Mouse (Mus musculus) midbrain, embryonic 15.5 days (tissue): ENCODE measurements around the gene Hnf4a. TPM values are rescaled to one million over a fixed set of nuclear protein-coding genes. Genes with fewer than 3 reads are reported as not detected.

ENCODE experiments used
- ATAC-seq: fragments of 200-750 bp; cut with Nextera tagmentation; replicated peaks from 2 replicates; pipeline ENCODE4 v1.8.0; 2017; ENCODE audit warnings: moderate TSS enrichment
- H3K27ac ChIP-seq: fragments of 300-500 bp; sonication (generic); 2 replicates; pipeline ENCODE4 v1.5.1; 2015; ENCODE audit warnings: mild to moderate bottlenecking, inconsistent platforms
- H3K27me3 ChIP-seq: fragments of 300-500 bp; sonication (generic); replicated peaks from 2 replicates; pipeline ENCODE4 v1.6.1; 2015; ENCODE audit warnings: inconsistent platforms
- H3K36me3 ChIP-seq: fragments of 300-500 bp; sonication (generic); replicated peaks from 2 replicates; pipeline ENCODE4 v1.6.1; 2015; ENCODE audit warnings: inconsistent platforms
- H3K4me1 ChIP-seq: fragments of 300-500 bp; sonication (generic); 2 replicates; pipeline ENCODE4 v1.6.1; 2015; ENCODE audit warnings: inconsistent platforms
- H3K4me2 ChIP-seq: fragments of 300-500 bp; sonication (generic); 2 replicates; pipeline ENCODE4 v1.6.1; 2015; ENCODE audit warnings: inconsistent platforms, mild to moderate bottlenecking, moderate library complexity
- H3K4me3 ChIP-seq: fragments of 300-500 bp; sonication (generic); 2 replicates; pipeline ENCODE4 v1.5.1; 2015; ENCODE audit warnings: mild to moderate bottlenecking, inconsistent platforms
- H3K9ac ChIP-seq: fragments of 300-500 bp; sonication (generic); 2 replicates; pipeline ENCODE4 v1.6.1; 2015; ENCODE audit warnings: mild to moderate bottlenecking, inconsistent platforms
- H3K9me3 ChIP-seq: fragments of 300-500 bp; sonication (generic); 2 replicates; pipeline ENCODE4 v1.6.1; 2016; ENCODE audit warnings: inconsistent platforms
- WGBS: fragments of 180-500 bp; shearing (Covaris S2); methylation state at CpG from one replicate; pipeline ENCODE4 v1.1.7; 2015; ENCODE audit warnings: mixed read lengths; 5-methylcytosine and 5-hydroxymethylcytosine counted together
- polyA plus RNA-seq: library from polyadenylated mRNA; unstranded; fragments of >200 nt; fragmentation: Nextera tagmentation; extraction: Ambion mirVana; gene quantifications from 2 replicates; pipeline ENCODE4 v1.2.1, GENCODE M21; 2015

Hnf4a gene
- polyA plus RNA-seq, 1 experiment from 2014 or later = not detected

DNA sequence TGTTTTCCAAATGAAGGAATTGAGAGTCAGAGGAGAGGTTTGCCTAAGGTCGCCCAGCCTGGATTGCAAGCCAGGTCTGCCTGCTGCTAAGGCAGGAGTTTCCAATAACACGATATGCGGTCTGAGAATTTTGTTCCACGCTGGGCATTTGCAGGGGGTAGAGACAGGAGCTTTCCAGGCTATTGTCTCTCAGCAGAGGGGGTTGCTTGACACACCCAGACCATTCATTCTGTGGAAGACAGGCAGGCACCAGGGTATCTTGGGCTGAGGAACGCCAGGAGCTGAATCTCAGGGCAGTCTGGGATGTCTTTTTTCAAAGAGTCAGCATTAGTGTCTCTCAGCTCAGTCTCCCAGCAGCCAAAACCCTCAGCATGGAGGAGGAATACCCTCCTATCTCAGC is 13.6 kb upstream of the Hnf4a start:
- Histone ChIP-seq H3K4me3 (no peak overlapping the region), H3K27me3 (no peaks in the 10 kb centered on the region), H3K4me1 (no peaks in the 10 kb centered on the region), H3K27ac (no peak overlapping the region), H3K9ac (no peak overlapping the region), H3K4me2 (no peak overlapping the region), H3K9me3 (no peaks in the 10 kb centered on the region), H3K36me3 (no peaks in the 10 kb centered on the region)
- no peak for ATAC-seq
- 15% methylated on average over 5 of the region's 5 CpGs for WGBS

DNA sequence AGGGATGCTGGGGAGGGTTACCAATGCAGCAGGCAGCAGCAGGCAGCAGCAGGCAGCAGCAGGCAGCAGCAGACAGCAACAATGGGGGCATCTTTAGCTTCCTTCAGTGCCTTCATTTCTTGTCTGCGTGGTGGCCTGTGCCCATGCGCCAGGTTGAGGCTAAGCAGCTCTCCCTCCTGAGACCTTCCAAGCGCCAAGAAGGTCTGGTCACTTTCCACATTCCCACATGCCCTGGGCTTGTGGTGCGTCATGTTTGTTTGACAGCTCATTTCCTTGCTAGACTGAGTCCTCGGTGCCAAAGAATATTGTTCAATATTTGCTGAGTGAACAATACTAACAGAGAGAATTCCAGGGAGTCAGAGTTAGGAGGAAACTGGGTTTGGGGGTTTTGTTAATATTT is 12.6 kb upstream of the Hnf4a start:
- 44% methylated on average over 5 of the region's 5 CpGs for WGBS
- no peaks in the 10 kb centered on the region for H3K27me3 ChIP-seq
- no peak overlapping the region for H3K4me3 ChIP-seq
- H3K27ac ChIP-seq = no peak overlapping the region
- H3K36me3 ChIP-seq = no peaks in the 10 kb centered on the region
- H3K4me2 ChIP-seq = no peak overlapping the region
- H3K9me3 ChIP-seq = no peaks in the 10 kb centered on the region
- H3K4me1 ChIP-seq = no peaks in the 10 kb centered on the region
- no peak for ATAC-seq
- no peak overlapping the region for H3K9ac ChIP-seq

DNA sequence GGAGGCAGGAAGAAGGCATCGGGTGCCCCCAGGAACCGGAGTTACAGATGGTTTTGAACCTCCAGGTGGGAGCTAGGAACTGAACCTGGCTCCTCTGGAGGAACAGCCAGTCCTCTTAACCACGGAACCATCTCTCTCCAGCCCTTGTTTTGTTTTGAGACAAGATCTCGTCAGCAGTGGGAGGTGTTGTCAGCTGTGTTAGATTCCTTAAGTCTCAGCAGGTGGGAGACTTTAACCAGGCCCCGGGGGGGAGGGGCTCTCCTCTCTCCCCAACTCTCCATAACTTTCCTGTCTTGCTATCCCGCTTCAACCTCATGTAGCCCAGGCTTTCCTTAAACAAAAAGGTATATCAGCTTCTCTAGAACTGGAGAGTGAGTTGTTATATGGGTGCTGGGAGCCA is 12.2 kb upstream of the Hnf4a start:
- Histone ChIP-seq H3K27ac (no peak overlapping the region), H3K4me3 (no peak overlapping the region), H3K36me3 (no peaks in the 10 kb centered on the region), H3K9ac (no peak overlapping the region), H3K27me3 (no peaks in the 10 kb centered on the region), H3K4me1 (no peaks in the 10 kb centered on the region), H3K9me3 (no peaks in the 10 kb centered on the region), H3K4me2 (no peak overlapping the region)
- ATAC-seq = no peak
- 59% methylated on average over 6 of the region's 6 CpGs for WGBS

DNA sequence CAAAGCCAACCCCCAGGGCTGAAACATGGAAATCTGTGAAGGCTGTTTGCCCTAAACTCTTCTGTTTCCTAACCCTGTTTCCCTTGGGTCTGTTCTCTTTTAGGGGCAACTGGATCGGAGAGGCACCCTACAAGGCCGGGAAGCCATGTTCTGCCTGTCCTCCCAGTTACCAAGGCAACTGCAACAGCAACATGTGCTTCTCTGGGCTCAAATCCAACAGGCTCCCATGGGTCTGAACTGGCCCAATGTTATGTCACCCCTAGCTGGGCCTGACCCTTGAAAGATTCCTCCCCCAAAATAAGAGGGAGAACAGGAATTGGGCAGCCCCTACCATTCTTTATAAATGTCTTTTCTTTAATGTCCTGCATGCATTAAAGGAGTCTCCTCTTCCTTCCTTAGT is 4.4 kb upstream of the Hnf4a start:
- no peaks in the 10 kb centered on the region for H3K27me3 ChIP-seq
- no peaks in the 10 kb centered on the region for H3K36me3 ChIP-seq
- no peaks in the 10 kb centered on the region for H3K4me1 ChIP-seq
- no peak overlapping the region for H3K9ac ChIP-seq
- H3K9me3 ChIP-seq = no peaks in the 10 kb centered on the region
- 61% methylated on average over 2 of the region's 2 CpGs for WGBS
- no peak overlapping the region for H3K4me3 ChIP-seq
- no peak overlapping the region for H3K27ac ChIP-seq
- ATAC-seq = no peak
- no peak overlapping the region for H3K4me2 ChIP-seq

DNA sequence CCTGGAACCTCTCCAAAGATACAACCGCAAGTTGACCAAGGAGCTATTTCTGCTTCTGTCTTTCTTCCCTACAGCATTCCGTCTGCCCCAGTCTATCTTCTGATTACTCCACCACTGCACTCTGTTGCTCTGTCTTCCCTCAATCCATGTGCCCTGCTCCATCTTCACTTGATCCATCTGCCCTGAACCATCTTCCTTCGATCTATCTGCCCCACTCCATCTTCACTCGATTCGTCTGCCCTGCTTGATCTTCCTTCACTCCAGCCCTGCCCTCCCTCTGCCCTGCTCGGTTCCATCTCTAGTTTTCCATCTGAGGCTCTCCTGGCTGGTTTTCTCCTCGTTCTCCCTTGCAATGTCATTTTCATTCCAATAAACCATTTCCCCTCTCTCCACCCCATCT is 3.4 kb upstream of the Hnf4a start:
- Histone ChIP-seq H3K4me3 (no peak overlapping the region), H3K36me3 (no peaks in the 10 kb centered on the region), H3K9ac (no peak overlapping the region), H3K27ac (no peak overlapping the region), H3K9me3 (no peaks in the 10 kb centered on the region), H3K4me2 (no peak overlapping the region), H3K4me1 (no peaks in the 10 kb centered on the region), H3K27me3 (no peaks in the 10 kb centered on the region)
- no peak for ATAC-seq
- 84% methylated on average over 7 of the region's 7 CpGs for WGBS

DNA sequence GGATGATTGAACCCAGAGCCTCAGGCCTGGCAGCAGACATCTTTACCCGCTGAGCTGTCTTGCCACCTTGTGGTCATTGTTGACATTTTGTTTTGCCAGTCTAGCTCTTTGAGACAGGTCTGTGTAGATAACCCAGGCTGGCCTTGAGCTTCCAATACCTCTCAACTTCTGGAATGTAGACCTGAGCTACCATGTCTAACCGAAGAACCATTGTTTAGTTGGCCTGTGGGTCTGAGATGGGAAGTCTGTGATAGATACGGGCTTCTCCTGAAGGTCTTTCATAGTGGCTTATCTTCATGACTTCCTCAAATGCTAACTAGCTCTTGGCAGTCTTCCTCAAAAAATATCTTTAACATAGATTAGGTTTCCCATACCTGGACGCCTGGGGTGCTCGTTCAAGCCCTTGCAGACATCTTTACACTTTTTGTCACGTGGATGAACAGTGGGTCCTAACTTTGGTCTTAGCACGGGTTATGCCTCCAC is 19.2 kb downstream of the Hnf4a start:
- Histone ChIP-seq H3K4me3 (no peak overlapping the region), H3K36me3 (no peaks in the 10 kb centered on the region), H3K4me2 (no peak overlapping the region), H3K9ac (no peak overlapping the region), H3K9me3 (no peaks in the 10 kb centered on the region), H3K27ac (no peak overlapping the region), H3K4me1 (no peaks in the 10 kb centered on the region), H3K27me3 (no peaks in the 10 kb centered on the region)
- 87% methylated on average over 7 of the region's 7 CpGs for WGBS
- no peak for ATAC-seq

DNA sequence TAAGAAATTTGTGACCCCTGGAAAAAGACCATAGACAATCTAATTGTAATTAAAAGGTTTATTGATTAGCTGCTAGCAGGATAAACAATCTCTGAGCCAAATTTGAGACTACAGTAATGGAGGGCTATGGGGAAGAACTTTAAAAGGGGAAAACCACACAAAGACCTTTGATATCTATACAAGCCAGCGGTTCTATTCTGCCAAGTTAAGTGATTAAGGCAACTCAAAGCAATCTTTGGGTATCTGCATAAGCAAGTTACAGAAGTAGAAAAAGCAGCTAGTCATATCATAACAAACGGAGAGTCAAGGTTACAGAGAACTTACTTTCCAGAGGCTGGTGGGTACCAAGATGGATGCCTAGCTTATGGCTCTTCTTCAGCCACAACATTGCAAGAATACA is 20.9 kb downstream of the Hnf4a start:
- H3K4me1 ChIP-seq = no peaks in the 10 kb centered on the region
- H3K4me3 ChIP-seq = no peak overlapping the region
- H3K4me2 ChIP-seq = no peak overlapping the region
- H3K9me3 ChIP-seq = no peaks in the 10 kb centered on the region
- 85% methylated on average over 2 of the region's 2 CpGs for WGBS
- H3K36me3 ChIP-seq = no peaks in the 10 kb centered on the region
- no peak overlapping the region for H3K9ac ChIP-seq
- ATAC-seq = no peak
- H3K27me3 ChIP-seq = no peaks in the 10 kb centered on the region
- no peak overlapping the region for H3K27ac ChIP-seq

DNA sequence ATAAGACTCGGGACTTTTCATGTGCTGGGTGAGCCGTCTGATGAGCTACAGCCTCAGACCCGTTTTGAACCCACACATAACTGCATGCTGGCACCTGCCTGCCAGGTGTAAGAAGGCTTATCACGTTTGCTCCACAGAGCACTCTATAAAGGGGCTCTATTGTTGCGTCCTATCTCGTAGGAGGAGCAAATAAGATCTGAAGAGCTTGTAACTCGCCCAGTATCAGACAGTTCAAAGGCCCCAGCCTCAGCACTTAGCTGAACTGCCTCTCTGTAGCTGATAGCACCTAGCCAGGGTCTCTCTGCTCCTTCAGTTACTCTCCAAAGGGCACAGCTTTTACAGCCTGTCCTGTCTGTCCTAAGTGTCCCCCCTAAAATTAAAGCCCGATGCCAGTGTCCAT is 23.8 kb downstream of the Hnf4a start:
- H3K9me3 ChIP-seq = no peaks in the 10 kb centered on the region
- H3K4me1 ChIP-seq = peaks cover 5% of the 10 kb centered on the region; the same call in 1 of the 2 replicates
- no peaks in the 10 kb centered on the region for H3K27me3 ChIP-seq
- H3K4me2 ChIP-seq = no peak overlapping the region
- H3K27ac ChIP-seq = no peak overlapping the region
- no peak overlapping the region for H3K4me3 ChIP-seq
- H3K36me3 ChIP-seq = no peaks in the 10 kb centered on the region
- no peak for ATAC-seq
- WGBS = 72% methylated on average over 8 of the region's 8 CpGs
- H3K9ac ChIP-seq = no peak overlapping the region

DNA sequence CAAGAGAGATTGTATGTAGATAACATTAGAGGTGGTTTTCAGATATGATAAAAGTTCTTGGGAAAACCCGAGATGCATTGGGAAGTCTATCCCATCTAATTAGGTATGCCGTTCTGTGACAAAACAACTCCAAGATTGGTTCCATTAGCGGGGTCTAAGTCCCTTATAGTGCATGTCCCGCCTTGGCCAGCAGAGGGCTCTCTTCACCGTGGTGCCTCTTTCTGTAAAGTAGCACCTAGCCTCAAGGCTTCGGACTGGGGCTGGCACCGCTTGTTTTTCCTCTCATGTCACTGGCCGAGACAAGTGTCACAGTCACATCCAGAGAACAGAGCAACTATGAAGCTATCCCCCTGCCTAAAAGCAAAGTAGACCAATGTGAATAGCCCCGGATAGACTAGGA is 25.3 kb downstream of the Hnf4a start:
- ATAC-seq = no peak
- WGBS = 8% methylated on average over 9 of the region's 9 CpGs

DNA sequence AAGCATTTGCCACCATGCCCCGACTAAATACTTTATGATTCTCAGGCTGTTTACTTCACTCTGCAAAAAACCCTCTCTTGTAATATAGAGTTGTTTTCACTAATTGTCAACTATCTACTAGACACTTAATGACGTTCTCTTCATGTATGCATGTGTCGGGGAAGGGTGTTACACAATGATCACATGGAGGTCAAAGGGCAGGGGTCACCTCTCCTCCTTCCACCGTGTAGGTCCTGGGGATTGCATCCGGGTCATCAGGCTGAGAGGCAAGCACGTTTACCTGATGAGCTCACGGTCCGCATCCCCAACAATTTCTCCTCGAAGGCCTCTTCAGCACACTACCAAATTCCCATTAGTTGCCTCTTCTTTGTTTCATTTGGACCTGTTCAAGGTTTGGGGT is 26.6 kb downstream of the Hnf4a start:
- Histone ChIP-seq H3K36me3 (no peaks in the 10 kb centered on the region), H3K4me2 (no peak overlapping the region), H3K9me3 (no peaks in the 10 kb centered on the region), H3K9ac (no peak overlapping the region), H3K4me3 (no peak overlapping the region), H3K27me3 (no peaks in the 10 kb centered on the region), H3K27ac (no peak overlapping the region), H3K4me1 (peaks cover 5% of the 10 kb centered on the region; the same call in 1 of the 2 replicates)
- no peak for ATAC-seq
- WGBS = 89% methylated on average over 9 of the region's 9 CpGs

More for the DNA sequence above, 25.3 kb downstream of the Hnf4a start:
- no peaks in the 10 kb centered on the region for H3K9me3 ChIP-seq
- H3K4me3 ChIP-seq = no peak overlapping the region
- H3K9ac ChIP-seq = no peak overlapping the region
- H3K36me3 ChIP-seq = no peaks in the 10 kb centered on the region
- peaks cover 5% of the 10 kb centered on the region; the same call in 1 of the 2 replicates for H3K4me1 ChIP-seq
- no peak overlapping the region for H3K4me2 ChIP-seq
- no peak overlapping the region for H3K27ac ChIP-seq
- H3K27me3 ChIP-seq = no peaks in the 10 kb centered on the region

DNA sequence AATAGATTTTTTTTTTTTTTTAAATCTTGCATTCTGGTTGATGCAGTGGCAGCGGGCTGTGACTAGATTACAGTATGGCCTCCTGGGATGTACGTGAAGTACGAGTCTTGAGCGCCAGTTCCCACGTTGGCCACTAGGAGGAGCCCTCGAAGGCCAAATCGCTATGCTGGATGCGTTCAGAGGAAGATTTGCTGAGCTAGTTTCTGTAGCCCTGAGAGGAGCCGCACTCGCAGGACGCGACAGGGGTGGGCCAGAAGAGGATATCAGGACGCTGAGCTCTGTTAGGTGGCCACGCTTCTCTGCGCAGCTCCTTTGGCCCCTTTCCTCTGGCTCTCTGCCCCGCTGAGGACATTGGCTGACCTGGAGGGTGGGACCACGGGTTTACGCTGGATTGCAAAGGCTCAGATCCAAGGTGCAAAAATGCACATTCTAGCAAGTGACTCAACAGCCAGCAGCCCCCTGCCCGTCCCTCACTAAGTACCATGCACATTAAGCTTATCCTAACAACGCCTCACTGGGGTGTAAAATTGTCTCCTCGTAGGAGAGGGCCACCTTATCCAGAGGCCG is 28.4 kb downstream of the Hnf4a start:
- peak; percentile 78 for ATAC-seq
- no peaks in the 10 kb centered on the region for H3K27me3 ChIP-seq
- 8% methylated on average over 22 of the region's 22 CpGs for WGBS
- H3K9me3 ChIP-seq = no peaks in the 10 kb centered on the region
- H3K27ac ChIP-seq = peak overlapping the region; percentile 30; the same call in 1 of the 2 replicates
- H3K9ac ChIP-seq = peak overlapping the region; percentile 56
- peaks cover 5% of the 10 kb centered on the region; the same call in 1 of the 2 replicates for H3K4me1 ChIP-seq
- H3K36me3 ChIP-seq = no peaks in the 10 kb centered on the region
- peak overlapping the region; percentile 37 for H3K4me3 ChIP-seq
- H3K4me2 ChIP-seq = peak overlapping the region; percentile 75

DNA sequence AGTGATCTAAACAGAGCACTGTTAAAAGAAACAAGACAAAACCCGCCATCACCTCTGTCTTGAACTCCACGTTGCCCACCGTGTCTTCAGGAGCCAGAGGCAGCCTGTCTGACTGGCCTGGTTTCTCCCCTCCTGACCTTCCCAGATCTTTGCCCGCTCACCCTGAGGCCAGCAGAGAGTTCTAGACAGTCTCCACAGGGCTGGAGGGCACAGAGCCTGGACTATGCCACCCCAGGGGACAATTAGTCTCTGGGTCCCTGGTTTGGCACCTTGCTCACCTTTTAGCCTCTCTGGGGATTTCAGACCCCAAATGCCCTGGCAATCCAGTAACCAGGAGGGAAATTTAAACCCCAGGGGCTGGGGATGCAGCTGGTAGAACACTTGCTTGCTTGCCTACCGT is 30.8 kb downstream of the Hnf4a start:
- H3K27me3 ChIP-seq = no peaks in the 10 kb centered on the region
- no peak overlapping the region for H3K4me3 ChIP-seq
- no peak overlapping the region for H3K4me2 ChIP-seq
- H3K9me3 ChIP-seq = no peaks in the 10 kb centered on the region
- no peaks in the 10 kb centered on the region for H3K36me3 ChIP-seq
- 78% methylated on average over 5 of the region's 5 CpGs for WGBS
- H3K27ac ChIP-seq = no peak overlapping the region
- ATAC-seq = no peak
- H3K4me1 ChIP-seq = peaks cover 5% of the 10 kb centered on the region; the same call in 1 of the 2 replicates
- no peak overlapping the region for H3K9ac ChIP-seq

DNA sequence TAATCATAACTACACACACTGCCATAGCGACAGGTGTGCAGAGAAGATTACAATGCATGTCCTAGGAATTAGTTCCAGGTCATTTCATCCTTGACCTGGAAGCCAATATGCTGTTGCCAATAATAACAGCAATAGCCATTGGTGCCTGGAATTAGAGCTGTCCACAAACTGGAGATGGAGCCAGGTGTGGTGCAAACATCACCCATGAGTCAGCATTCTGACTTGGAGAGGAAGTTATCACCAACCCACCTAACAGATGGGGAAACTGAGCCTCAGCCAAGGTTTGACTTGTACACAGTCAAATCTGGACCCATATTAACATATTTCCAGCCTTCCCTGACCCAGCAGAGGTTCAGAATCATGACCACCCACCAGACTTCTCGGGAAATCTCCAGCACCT is 31.8 kb downstream of the Hnf4a start:
- Histone ChIP-seq H3K4me1 (peaks cover 5% of the 10 kb centered on the region; the same call in 1 of the 2 replicates), H3K27ac (no peak overlapping the region), H3K4me2 (no peak overlapping the region), H3K27me3 (no peaks in the 10 kb centered on the region), H3K4me3 (no peak overlapping the region), H3K9me3 (no peaks in the 10 kb centered on the region), H3K9ac (no peak overlapping the region), H3K36me3 (no peaks in the 10 kb centered on the region)
- WGBS = 90% methylated on average over 2 of the region's 2 CpGs
- ATAC-seq = no peak
